Mouse (Mus musculus) stomach, embryonic 15.5 days (tissue): ENCODE measurements around the gene 9530053A07Rik. TPM values are rescaled to one million over a fixed set of nuclear protein-coding genes. Genes with fewer than 3 reads are reported as not detected.
"Not testable (repeated sequence)": the region's sequence is repeated elsewhere in the genome, so short reads cannot be mapped to it uniquely, and the experiment has no call there.

Source experiments
- ATAC-seq: fragments of 200-750 bp; cut with Nextera tagmentation; 2 replicates; pipeline ENCODE4 v1.8.0; 2017; ENCODE audit warnings: low read depth, moderate number of reproducible peaks, moderate TSS enrichment; ENCODE audit not compliant: insufficient read depth, low FRiP score
- H3K27ac ChIP-seq: fragments of 300-500 bp; sonication (generic); 2 replicates; pipeline ENCODE4 v1.5.1; 2015; ENCODE audit warnings: mild to moderate bottlenecking, inconsistent platforms
- H3K27me3 ChIP-seq: fragments of 300-500 bp; sonication (generic); replicated peaks from 2 replicates; pipeline ENCODE4 v1.6.1; 2015; ENCODE audit warnings: inconsistent platforms
- H3K36me3 ChIP-seq: fragments of 300-500 bp; sonication (generic); 2 replicates; pipeline ENCODE4 v1.6.1; 2015; ENCODE audit warnings: inconsistent platforms
- H3K4me1 ChIP-seq: fragments of 300-500 bp; sonication (generic); 2 replicates; pipeline ENCODE4 v1.6.1; 2015; ENCODE audit warnings: inconsistent platforms
- H3K4me2 ChIP-seq: fragments of 300-500 bp; sonication (generic); 2 replicates; pipeline ENCODE4 v1.6.1; 2015; ENCODE audit warnings: mild to moderate bottlenecking, inconsistent platforms
- H3K4me3 ChIP-seq: fragments of 300-500 bp; sonication (generic); replicated peaks from 2 replicates; pipeline ENCODE4 v1.5.1; 2015; ENCODE audit warnings: inconsistent platforms
- H3K9ac ChIP-seq: fragments of 300-500 bp; sonication (generic); 2 replicates; pipeline ENCODE4 v1.6.1; 2015; ENCODE audit warnings: inconsistent platforms
- H3K9me3 ChIP-seq: fragments of 300-500 bp; sonication (generic); 2 replicates; pipeline ENCODE4 v1.6.1; 2016; ENCODE audit warnings: inconsistent platforms
- WGBS: fragments of 180-500 bp; shearing (Covaris S2); methylation state at CpG from one replicate; pipeline ENCODE4 v1.1.7; 2015; 5-methylcytosine and 5-hydroxymethylcytosine counted together
- polyA plus RNA-seq: library from polyadenylated mRNA; unstranded; fragments of >200 nt; fragmentation: Nextera tagmentation; extraction: Ambion mirVana; gene quantifications from 2 replicates; pipeline ENCODE4 v1.2.1, GENCODE M21; 2015

The 9530053A07Rik gene
- polyA plus RNA-seq, result 0.04 and 0.05 TPM in 2 replicates

GRCm38 (mm10) chr7:28129166-28129565 is at the start of gene 9530053A07Rik:
TSS of gene 9530053A07Rik (plus strand) at chr7:28129466.
- Histone ChIP-seq H3K27me3 (no peaks in the 10 kb centered on the region), H3K4me3 (no peak within 1 kb of the TSS), H3K4me1 (no peaks in the 10 kb centered on the region), H3K9ac (no peak within 1 kb of the TSS), H3K27ac (no peak within 1 kb of the TSS), H3K9me3 (no peaks in the 10 kb centered on the region), H3K36me3 (no peaks in the 10 kb centered on the region), H3K4me2 (no peak within 1 kb of the TSS)
- 76% methylated on average over 5 of the region's 5 CpGs for WGBS
- no peak for ATAC-seq

DNA sequence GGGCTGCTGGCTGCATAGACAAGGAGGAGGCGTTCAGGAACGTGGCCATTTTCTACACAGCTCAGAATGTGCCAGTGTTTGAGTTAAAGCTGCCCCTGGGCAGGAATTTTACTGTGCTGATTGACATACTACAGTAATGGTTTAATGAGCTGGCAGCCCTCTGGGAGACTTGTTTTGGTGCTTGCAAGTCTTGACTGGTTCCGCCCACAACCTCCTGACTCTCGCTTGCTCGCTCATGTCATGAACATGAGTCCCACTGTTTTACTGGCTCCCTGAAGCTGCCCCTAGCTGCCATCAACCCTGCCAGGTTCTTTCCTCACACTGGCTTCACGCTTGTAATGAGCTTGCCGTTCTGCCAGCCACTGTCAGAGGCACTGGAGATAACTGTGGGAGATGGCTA is 45.1 kb upstream of the 9530053A07Rik start:
- Histone ChIP-seq H3K36me3 (no peaks in the 10 kb centered on the region), H3K4me2 (no peak overlapping the region), H3K27ac (no peak overlapping the region), H3K4me1 (no peaks in the 10 kb centered on the region), H3K9ac (no peak overlapping the region), H3K4me3 (no peak overlapping the region), H3K27me3 (no peaks in the 10 kb centered on the region), H3K9me3 (no peaks in the 10 kb centered on the region)
- ATAC-seq, result no peak
- WGBS, result 71% methylated on average over 7 of the region's 7 CpGs

GRCm38 (mm10) chr7:28086236-28086635 is 43.0 kb upstream of the 9530053A07Rik start:
- H3K4me1 ChIP-seq, result no peaks in the 10 kb centered on the region
- no peak overlapping the region for H3K9ac ChIP-seq
- no peak overlapping the region for H3K27ac ChIP-seq
- no peak overlapping the region for H3K4me2 ChIP-seq
- H3K36me3 ChIP-seq, result no peaks in the 10 kb centered on the region
- H3K27me3 ChIP-seq, result no peaks in the 10 kb centered on the region
- H3K4me3 ChIP-seq, result no peak overlapping the region
- WGBS, result 81% methylated on average over 16 of the region's 16 CpGs
- ATAC-seq, result no peak
- no peaks in the 10 kb centered on the region for H3K9me3 ChIP-seq

DNA sequence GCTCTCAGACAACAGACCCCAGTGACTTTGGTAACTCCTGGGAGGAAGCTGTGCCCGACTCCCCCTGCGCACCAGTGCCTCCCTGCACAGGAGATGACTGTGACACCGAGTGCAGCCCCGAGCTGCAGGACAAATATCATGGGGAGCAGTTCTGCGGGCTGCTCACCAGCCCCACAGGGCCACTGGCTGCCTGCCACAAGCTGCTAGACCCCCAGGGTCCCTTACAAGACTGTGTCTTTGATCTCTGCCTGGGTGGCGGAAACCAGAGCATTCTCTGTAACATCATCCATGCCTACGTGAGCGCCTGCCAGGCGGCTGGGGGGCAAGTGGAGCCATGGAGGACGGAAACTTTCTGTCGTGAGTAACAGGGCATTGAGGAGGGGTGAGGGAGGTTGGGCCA is 35.7 kb upstream of the 9530053A07Rik start:
- 50% methylated on average over 11 of the region's 11 CpGs for WGBS
- Histone ChIP-seq H3K4me2 (no peak overlapping the region), H3K27me3 (no peaks in the 10 kb centered on the region), H3K27ac (no peak overlapping the region), H3K9me3 (no peaks in the 10 kb centered on the region), H3K9ac (no peak overlapping the region), H3K4me3 (no peak overlapping the region), H3K4me1 (no peaks in the 10 kb centered on the region), H3K36me3 (no peaks in the 10 kb centered on the region)
- no peak for ATAC-seq

- Histone ChIP-seq H3K9me3 (no peaks in the 10 kb centered on the region), H3K9ac (no peak overlapping the region), H3K36me3 (no peaks in the 10 kb centered on the region), H3K4me3 (no peak overlapping the region), H3K27ac (no peak overlapping the region), H3K27me3 (no peaks in the 10 kb centered on the region), H3K4me2 (no peak overlapping the region), H3K4me1 (no peaks in the 10 kb centered on the region)
- ATAC-seq, result no peak
- 95% methylated on average over 16 of the region's 16 CpGs for WGBS
Observed at GRCm38 (mm10) chr7:28099101-28099500, 30.2 kb upstream of the 9530053A07Rik start.

- no peak overlapping the region for H3K9ac ChIP-seq
- no peak overlapping the region for H3K27ac ChIP-seq
- no peak overlapping the region for H3K4me3 ChIP-seq
- no peak for ATAC-seq
- H3K4me1 ChIP-seq, result peaks cover 2% of the 10 kb centered on the region; the same call in 1 of the 2 replicates
- no peaks in the 10 kb centered on the region for H3K36me3 ChIP-seq
- no peaks in the 10 kb centered on the region for H3K27me3 ChIP-seq
- H3K4me2 ChIP-seq, result no peak overlapping the region
- WGBS, result 62% methylated on average over 17 of the region's 17 CpGs
- H3K9me3 ChIP-seq, result no peaks in the 10 kb centered on the region
Observed at GRCm38 (mm10) chr7:28100596-28101590, 28.4 kb upstream of the 9530053A07Rik start.

DNA sequence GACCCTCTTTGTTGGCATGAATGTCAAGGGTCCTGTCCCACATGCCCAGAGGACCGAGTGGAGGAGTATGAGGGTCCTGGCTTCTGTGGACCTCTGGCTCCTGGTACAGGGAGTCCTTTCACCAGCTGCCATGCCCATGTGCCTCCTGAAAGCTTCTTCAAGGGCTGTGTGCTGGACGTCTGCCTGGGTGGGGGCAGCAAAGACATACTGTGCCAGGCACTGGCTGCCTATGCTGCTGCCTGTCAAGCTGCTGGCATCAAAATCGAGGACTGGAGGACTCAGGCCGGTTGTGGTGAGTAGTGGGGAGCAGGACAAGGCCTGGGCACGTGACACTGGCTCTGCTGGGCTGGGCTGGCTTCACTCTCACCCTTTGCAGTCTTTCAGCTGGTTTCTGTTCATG is 26.3 kb upstream of the 9530053A07Rik start:
- not testable (repeated sequence) for ATAC-seq, H3K4me1 ChIP-seq, H3K27me3 ChIP-seq, H3K9me3 ChIP-seq, H3K4me3 ChIP-seq, H3K9ac ChIP-seq, H3K4me2 ChIP-seq, H3K27ac ChIP-seq, H3K36me3 ChIP-seq
- 50% methylated on average over 5 of the region's 5 CpGs for WGBS

DNA sequence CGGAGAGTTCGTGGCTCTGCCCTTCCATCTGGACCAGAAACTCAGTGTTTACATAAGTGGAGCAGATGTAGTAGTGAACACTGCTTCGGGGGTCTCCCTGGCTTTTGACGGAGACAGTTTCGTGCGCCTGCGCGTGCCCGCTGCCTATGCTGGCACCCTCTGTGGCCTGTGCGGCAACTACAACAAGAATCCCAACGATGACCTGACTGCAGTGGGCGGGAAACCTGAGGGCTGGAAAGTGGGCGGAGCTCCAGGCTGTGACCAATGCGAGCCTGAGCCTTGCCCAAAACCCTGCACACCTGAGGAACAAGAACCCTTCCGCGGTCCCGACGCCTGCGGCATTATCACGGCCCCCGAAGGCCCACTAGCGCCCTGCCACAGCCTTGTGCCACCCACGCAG is 24.6 kb upstream of the 9530053A07Rik start:
- H3K4me3 ChIP-seq, result peak overlapping the region; percentile 21
- peaks cover 2% of the 10 kb centered on the region; the same call in 1 of the 2 replicates for H3K4me1 ChIP-seq
- H3K4me2 ChIP-seq, result peak overlapping the region; percentile 57
- no peak overlapping the region for H3K27ac ChIP-seq
- peak; percentile 76 for ATAC-seq
- H3K36me3 ChIP-seq, result no peaks in the 10 kb centered on the region
- 4% methylated on average over 23 of the region's 23 CpGs for WGBS
- H3K9me3 ChIP-seq, result no peaks in the 10 kb centered on the region
- H3K27me3 ChIP-seq, result no peaks in the 10 kb centered on the region
- H3K9ac ChIP-seq, result no peak overlapping the region

GRCm38 (mm10) chr7:28106241-28106640 is 23.0 kb upstream of the 9530053A07Rik start:
- no peak overlapping the region for H3K27ac ChIP-seq
- peaks cover 2% of the 10 kb centered on the region; the same call in 1 of the 2 replicates for H3K4me1 ChIP-seq
- H3K27me3 ChIP-seq, result no peaks in the 10 kb centered on the region
- no peaks in the 10 kb centered on the region for H3K36me3 ChIP-seq
- no peak overlapping the region for H3K4me2 ChIP-seq
- WGBS, result 90% methylated on average over 11 of the region's 11 CpGs
- no peaks in the 10 kb centered on the region for H3K9me3 ChIP-seq
- H3K9ac ChIP-seq, result no peak overlapping the region
- no peak for ATAC-seq
- no peak overlapping the region for H3K4me3 ChIP-seq

GRCm38 (mm10) chr7:28114648-28115047 is 14.6 kb upstream of the 9530053A07Rik start:
- no peak for ATAC-seq
- 70% methylated on average over 2 of the region's 2 CpGs for WGBS

DNA sequence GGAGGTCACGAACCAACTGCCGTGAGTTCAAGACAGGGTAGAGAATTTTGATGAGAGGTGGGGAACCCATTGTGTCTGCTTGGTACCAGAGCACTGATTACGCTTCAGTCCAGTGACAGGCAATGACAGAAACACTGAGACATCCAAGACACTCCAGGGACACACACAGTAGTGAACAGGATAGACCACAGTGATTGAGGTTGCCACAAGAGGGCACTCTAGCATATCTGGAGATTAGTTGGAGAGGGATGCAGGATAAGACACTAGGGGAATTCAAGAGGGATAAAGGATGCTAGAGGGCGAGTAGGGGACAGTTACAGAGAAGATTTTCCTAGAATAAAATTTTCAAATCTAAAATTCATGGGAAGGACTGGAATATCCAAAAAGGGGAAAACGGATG is 8.3 kb downstream of the 9530053A07Rik start:
- Histone ChIP-seq H3K9me3 (no peaks in the 10 kb centered on the region), H3K4me3 (no peak overlapping the region)
- 52% methylated on average over 5 of the region's 5 CpGs for whole genome bisulfite sequencing

More at GRCm38 (mm10) chr7:28114648-28115047, 14.6 kb upstream of the 9530053A07Rik start:
- Histone ChIP-seq H3K4me1 (no peaks in the 10 kb centered on the region), H3K4me3 (no peak overlapping the region), H3K4me2 (no peak overlapping the region), H3K9me3 (no peaks in the 10 kb centered on the region), H3K9ac (no peak overlapping the region), H3K27me3 (no peaks in the 10 kb centered on the region), H3K27ac (no peak overlapping the region), H3K36me3 (no peaks in the 10 kb centered on the region)

GRCm38 (mm10) chr7:28148263-28148662 is 19.0 kb downstream of the 9530053A07Rik start:
- no peak for ATAC-seq
- no peak overlapping the region for H3K27ac ChIP-seq

More for the DNA sequence above, 8.3 kb downstream of the 9530053A07Rik start:
- no peak overlapping the region for H3K9ac ChIP-seq
- no peaks in the 10 kb centered on the region for H3K36me3 ChIP-seq
- H3K27ac ChIP-seq, result no peak overlapping the region
- no peaks in the 10 kb centered on the region for H3K27me3 ChIP-seq
- ATAC-seq, result no peak
- H3K4me1 ChIP-seq, result no peaks in the 10 kb centered on the region
- H3K4me2 ChIP-seq, result no peak overlapping the region

More at GRCm38 (mm10) chr7:28148263-28148662, 19.0 kb downstream of the 9530053A07Rik start:
- WGBS, result 14% methylated on average over 3 of the region's 3 CpGs
- Histone ChIP-seq H3K27me3 (no peaks in the 10 kb centered on the region), H3K36me3 (no peaks in the 10 kb centered on the region), H3K4me1 (no peaks in the 10 kb centered on the region), H3K9ac (no peak overlapping the region), H3K4me3 (no peak overlapping the region), H3K9me3 (no peaks in the 10 kb centered on the region), H3K4me2 (no peak overlapping the region)
